Mouse (Mus musculus): ENCODE measurements around the gene Gm10563. TPM values are rescaled to one million over a fixed set of nuclear protein-coding genes. Genes with fewer than 3 reads are reported as not detected.

Gene Gm10563
- polyA plus RNA-seq, 1 experiment from 2014 or later: not detected

Other genes starting within 250 kb of the Gm10563 start
- gene Gabrd, start 247.3 kb downstream of the Gm10563 start, polyA plus RNA-seq (2014; fragmentation: Nextera tagmentation; extraction: Ambion mirVana): 0.07 TPM in 1 of 2 replicates, not detected in the other
- 2.2 and 2.3 TPM in 2 replicates for gene Cfap74, start 236.2 kb downstream of the Gm10563 start, polyA plus RNA-seq (2014; fragmentation: Nextera tagmentation; extraction: Ambion mirVana)
- 0.44 and 0.57 TPM in 2 replicates for gene Tmem52, start 176.3 kb downstream of the Gm10563 start, polyA plus RNA-seq (2014; fragmentation: Nextera tagmentation; extraction: Ambion mirVana)
- gene Gnb1, start 154.0 kb downstream of the Gm10563 start, polyA plus RNA-seq (2014; fragmentation: Nextera tagmentation; extraction: Ambion mirVana): 493 and 553 TPM in 2 replicates
- 58.7 and 99.9 TPM in 2 replicates for gene Nadk, start 83.0 kb downstream of the Gm10563 start, polyA plus RNA-seq (2014; fragmentation: Nextera tagmentation; extraction: Ambion mirVana)
- 7.7 and 10.3 TPM in 2 replicates for gene Slc35e2, start 44.0 kb downstream of the Gm10563 start, polyA plus RNA-seq (2014; fragmentation: Nextera tagmentation; extraction: Ambion mirVana)
- gene Cdk11b, start 20.6 kb downstream of the Gm10563 start, polyA plus RNA-seq (2014; fragmentation: Nextera tagmentation; extraction: Ambion mirVana): 51.9 and 57.0 TPM in 2 replicates
- 28.9 and 43.1 TPM in 2 replicates for gene Mmp23, start 8.0 kb upstream of the Gm10563 start, polyA plus RNA-seq (2014; fragmentation: Nextera tagmentation; extraction: Ambion mirVana)
- 14.3 and 18.0 TPM in 2 replicates for gene Mib2, start 23.8 kb upstream of the Gm10563 start, polyA plus RNA-seq (2014; fragmentation: Nextera tagmentation; extraction: Ambion mirVana)
- 2.8 and 4.5 TPM in 2 replicates for gene Fndc10, start 48.9 kb upstream of the Gm10563 start, polyA plus RNA-seq (2014; fragmentation: Nextera tagmentation; extraction: Ambion mirVana)
- 149 and 178 TPM in 2 replicates for gene Ssu72, start 59.4 kb upstream of the Gm10563 start, polyA plus RNA-seq (2014; fragmentation: Nextera tagmentation; extraction: Ambion mirVana)
- gene Tmem240, start 89.4 kb upstream of the Gm10563 start, polyA plus RNA-seq (2014; fragmentation: Nextera tagmentation; extraction: Ambion mirVana): 0.49 and 0.88 TPM in 2 replicates
- 85.8 and 112 TPM in 2 replicates for gene Atad3a, start 115.7 kb upstream of the Gm10563 start, polyA plus RNA-seq (2014; fragmentation: Nextera tagmentation; extraction: Ambion mirVana)
- gene Vwa1, start 129.3 kb upstream of the Gm10563 start, polyA plus RNA-seq (2014; fragmentation: Nextera tagmentation; extraction: Ambion mirVana): 4.1 and 4.9 TPM in 2 replicates
- gene Tmem88b, start 140.5 kb upstream of the Gm10563 start, polyA plus RNA-seq (2014; fragmentation: Nextera tagmentation; extraction: Ambion mirVana): 0.20 and 0.32 TPM in 2 replicates
- 0.40 and 0.43 TPM in 2 replicates for gene Ankrd65, start 145.0 kb upstream of the Gm10563 start, polyA plus RNA-seq (2014; fragmentation: Nextera tagmentation; extraction: Ambion mirVana)
- 226 and 291 TPM in 2 replicates for gene Mrpl20, start 157.5 kb upstream of the Gm10563 start, polyA plus RNA-seq (2014; fragmentation: Nextera tagmentation; extraction: Ambion mirVana)
- 115 and 174 TPM in 2 replicates for gene Ccnl2, start 167.1 kb upstream of the Gm10563 start, polyA plus RNA-seq (2014; fragmentation: Nextera tagmentation; extraction: Ambion mirVana)
- 134 and 155 TPM in 2 replicates for gene Aurkaip1, start 185.9 kb upstream of the Gm10563 start, polyA plus RNA-seq (2014; fragmentation: Nextera tagmentation; extraction: Ambion mirVana)
- gene Mxra8, start 194.3 kb upstream of the Gm10563 start, polyA plus RNA-seq (2014; fragmentation: Nextera tagmentation; extraction: Ambion mirVana): 72.1 and 75.1 TPM in 2 replicates
- gene Dvl1, start 202.0 kb upstream of the Gm10563 start, polyA plus RNA-seq (2014; fragmentation: Nextera tagmentation; extraction: Ambion mirVana): 6.3 and 7.2 TPM in 2 replicates
- 0.14 and 0.38 TPM in 2 replicates for gene Tas1r3, start 218.0 kb upstream of the Gm10563 start, polyA plus RNA-seq (2014; fragmentation: Nextera tagmentation; extraction: Ambion mirVana)
- gene Cptp, start 224.0 kb upstream of the Gm10563 start, polyA plus RNA-seq (2014; fragmentation: Nextera tagmentation; extraction: Ambion mirVana): 11.1 and 18.8 TPM in 2 replicates
- gene Ints11, start 224.1 kb upstream of the Gm10563 start, polyA plus RNA-seq (2014; fragmentation: Nextera tagmentation; extraction: Ambion mirVana): 73.1 and 74.6 TPM in 2 replicates
- gene Pusl1, start 246.4 kb upstream of the Gm10563 start, polyA plus RNA-seq (2014; fragmentation: Nextera tagmentation; extraction: Ambion mirVana): 41.4 and 50.5 TPM in 2 replicates
- gene Acap3, start 246.4 kb upstream of the Gm10563 start, polyA plus RNA-seq (2014; fragmentation: Nextera tagmentation; extraction: Ambion mirVana): 10.3 and 15.5 TPM in 2 replicates